Mouse (Mus musculus): ENCODE data around the gene Sorbs1. TPM values are rescaled to one million over a fixed set of nuclear protein-coding genes. Genes with fewer than 3 reads are reported as not detected.

The Sorbs1 gene
- polyA plus RNA-seq, 1 experiment from 2014 or later, result 73.8 TPM

DNA sequence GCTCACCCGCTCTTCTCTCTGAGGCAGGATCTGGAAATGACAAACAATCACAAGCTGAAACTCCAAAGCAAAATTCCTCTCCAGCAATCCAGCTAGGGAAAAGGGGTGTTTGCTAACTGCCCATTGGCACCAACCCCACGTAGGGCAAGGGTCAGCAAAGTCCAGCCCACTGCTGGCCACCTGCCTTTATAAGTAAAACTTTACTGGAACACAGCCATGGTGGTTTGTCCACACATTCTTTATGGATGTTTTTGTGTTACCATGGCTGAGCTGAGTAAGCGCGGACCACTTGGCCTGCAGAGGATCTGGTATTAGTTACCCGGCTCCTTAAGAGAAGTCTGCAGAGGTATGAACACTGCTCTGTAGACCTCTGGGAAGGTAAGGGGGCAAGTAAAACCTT, 148.4 kb downstream of the Sorbs1 start:
- WGBS, result 84% methylated on average over 5 of the region's 5 CpGs
- no peak for TF ChIP-seq CTCF (IDR thresholded peaks at IDR 0.05; ENCODE audit: low read depth)
- H3K4me1 ChIP-seq (replicated peaks; ENCODE audit: control insufficient read depth, insufficient read depth, low read length), result peaks cover 13% of the 10 kb centered on the region
- no peak overlapping the region for H3K4me3 ChIP-seq (ENCODE audit: low read depth, low read length)
- H3K9ac ChIP-seq (ENCODE audit: low read depth, low read length), result no peak overlapping the region
- no peak overlapping the region for H3K4me2 ChIP-seq (replicated peaks; ENCODE audit: low read depth)
- ATAC-seq, result no peak
- H3K36me3 ChIP-seq (ENCODE audit: control insufficient read depth, insufficient read depth), result peaks cover 31% of the 10 kb centered on the region
- no peak overlapping the region for H3K27ac ChIP-seq (ENCODE audit: low read depth, low read length)
- no peaks in the 10 kb centered on the region for H3K27me3 ChIP-seq (replicated peaks; ENCODE audit: control insufficient read depth, insufficient read depth, low read length)
- H3K9me3 ChIP-seq (ENCODE audit: control insufficient read depth), result no peaks in the 10 kb centered on the region

DNA sequence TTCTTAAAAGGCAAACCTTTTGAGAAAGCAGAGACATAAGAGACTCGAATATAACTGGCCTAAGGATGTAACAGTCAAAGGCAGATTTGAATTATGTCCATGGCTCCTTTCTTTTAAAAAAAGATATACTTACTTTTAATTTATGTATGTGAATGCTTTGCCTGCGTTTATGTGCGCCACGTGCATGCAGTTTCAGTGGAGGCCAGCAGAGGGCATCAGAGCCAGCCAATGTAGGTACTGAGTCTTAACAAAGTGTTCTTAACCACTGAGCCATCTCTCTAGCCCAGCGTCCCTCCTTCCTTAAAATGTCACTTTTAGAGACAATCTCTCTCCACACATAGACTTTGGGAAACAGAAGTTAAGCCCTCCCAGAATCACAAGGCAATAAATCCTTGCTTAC, 150.1 kb downstream of the Sorbs1 start:
- TF ChIP-seq CTCF (IDR thresholded peaks at IDR 0.05; ENCODE audit: low read depth), result peak; percentile 56
- Histone ChIP-seq H3K4me1 (replicated peaks; ENCODE audit: control insufficient read depth, insufficient read depth, low read length) (peaks cover 1% of the 10 kb centered on the region; the same call in 1 of the 2 replicates), H3K4me3 (ENCODE audit: low read depth, low read length) (no peak overlapping the region), H3K9ac (ENCODE audit: low read depth, low read length) (no peak overlapping the region), H3K27ac (ENCODE audit: low read depth, low read length) (no peak overlapping the region), H3K27me3 (replicated peaks; ENCODE audit: control insufficient read depth, insufficient read depth, low read length) (no peaks in the 10 kb centered on the region), H3K36me3 (ENCODE audit: control insufficient read depth, insufficient read depth) (peaks cover 27% of the 10 kb centered on the region), H3K4me2 (replicated peaks; ENCODE audit: low read depth) (no peak overlapping the region), H3K9me3 (ENCODE audit: control insufficient read depth) (no peaks in the 10 kb centered on the region)
- 96% methylated on average over 5 of the region's 5 CpGs for WGBS
- no peak for ATAC-seq

DNA sequence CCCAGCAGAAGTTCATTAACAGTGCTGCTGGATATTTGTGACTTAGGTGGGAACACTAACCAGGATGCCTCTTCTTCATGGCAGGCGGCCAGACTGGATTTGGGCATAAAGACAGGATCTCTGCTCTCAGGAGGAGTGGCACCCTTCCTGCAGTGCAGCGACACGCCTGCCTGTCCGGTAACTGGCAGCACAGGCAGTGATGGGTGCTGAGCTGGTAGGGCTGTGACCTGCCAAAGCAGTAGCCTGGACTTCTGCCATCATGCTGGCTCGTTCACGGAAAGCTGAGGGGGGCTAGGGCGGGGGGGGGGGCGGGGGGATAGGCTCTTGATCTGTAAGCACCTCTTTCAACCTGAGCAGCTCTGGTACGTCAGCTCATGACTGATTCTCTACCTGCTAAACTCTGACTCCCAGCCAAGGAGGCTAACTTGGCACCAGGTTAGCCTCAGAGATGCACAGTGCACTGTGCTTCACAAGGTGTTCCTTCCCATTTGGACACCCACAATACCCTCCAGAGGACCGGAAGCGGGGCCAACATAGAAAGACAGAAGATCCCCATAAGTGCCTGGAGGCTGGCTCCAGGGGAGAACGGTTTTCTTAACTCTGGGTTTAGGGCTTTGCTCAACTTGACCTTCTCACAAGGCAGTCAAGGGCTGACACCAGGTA, 151.2 kb downstream of the Sorbs1 start:
- H3K4me1 ChIP-seq (replicated peaks; ENCODE audit: control insufficient read depth, insufficient read depth, low read length), result no peaks in the 10 kb centered on the region; the same call in 1 of the 2 replicates
- no peaks in the 10 kb centered on the region for H3K9me3 ChIP-seq (ENCODE audit: control insufficient read depth)
- H3K4me3 ChIP-seq (ENCODE audit: low read depth, low read length), result no peak overlapping the region
- H3K36me3 ChIP-seq (ENCODE audit: control insufficient read depth, insufficient read depth), result peaks cover 27% of the 10 kb centered on the region
- TF ChIP-seq CTCF (IDR thresholded peaks at IDR 0.05; ENCODE audit: low read depth), result no peak
- H3K27me3 ChIP-seq (replicated peaks; ENCODE audit: control insufficient read depth, insufficient read depth, low read length), result no peaks in the 10 kb centered on the region
- no peak for ATAC-seq
- no peak overlapping the region for H3K9ac ChIP-seq (ENCODE audit: low read depth, low read length)
- no peak overlapping the region for H3K27ac ChIP-seq (ENCODE audit: low read depth, low read length)
- no peak overlapping the region for H3K4me2 ChIP-seq (replicated peaks; ENCODE audit: low read depth)
- 72% methylated on average over 12 of the region's 12 CpGs for WGBS

DNA sequence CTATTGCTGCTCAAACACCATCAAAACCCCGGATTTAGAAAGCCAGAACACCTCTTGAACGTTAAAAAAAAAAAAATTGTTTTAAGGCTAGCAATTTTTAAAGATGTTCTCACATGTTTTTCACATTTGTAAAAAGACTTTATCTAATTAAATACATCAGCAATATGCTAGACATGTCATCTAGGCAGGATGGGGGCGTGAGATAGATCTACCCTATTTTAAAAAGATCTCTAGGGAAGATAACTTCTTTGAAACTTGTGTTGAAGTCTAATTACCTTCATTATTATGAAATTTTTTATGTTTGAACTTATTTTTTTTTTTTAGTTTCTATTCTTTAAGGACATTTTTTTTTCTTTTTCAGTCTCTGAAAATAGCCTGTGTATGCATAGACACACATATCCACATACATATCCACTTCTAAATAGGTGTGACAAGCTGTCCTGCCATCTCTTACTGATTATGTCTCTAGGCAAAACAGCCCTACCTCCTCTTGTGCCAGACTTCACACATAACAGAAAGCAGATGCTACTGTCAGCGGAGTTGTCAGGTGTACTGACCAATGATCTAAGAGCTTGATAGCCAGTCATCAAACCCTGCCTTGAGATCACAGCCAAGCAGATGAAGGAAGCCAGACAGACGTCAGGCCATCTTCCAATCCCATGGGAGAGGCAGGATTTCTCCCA, 153.7 kb downstream of the Sorbs1 start:
- H3K27ac ChIP-seq (ENCODE audit: low read depth, low read length), result no peak overlapping the region
- no peaks in the 10 kb centered on the region for H3K27me3 ChIP-seq (replicated peaks; ENCODE audit: control insufficient read depth, insufficient read depth, low read length)
- TF ChIP-seq CTCF (IDR thresholded peaks at IDR 0.05; ENCODE audit: low read depth), result no peak
- WGBS, result 82% methylated on average over 5 of the region's 5 CpGs
- H3K9ac ChIP-seq (ENCODE audit: low read depth, low read length), result no peak overlapping the region
- ATAC-seq, result no peak
- no peaks in the 10 kb centered on the region for H3K4me1 ChIP-seq (replicated peaks; ENCODE audit: control insufficient read depth, insufficient read depth, low read length)
- H3K9me3 ChIP-seq (ENCODE audit: control insufficient read depth), result no peaks in the 10 kb centered on the region
- peaks cover 25% of the 10 kb centered on the region for H3K36me3 ChIP-seq (ENCODE audit: control insufficient read depth, insufficient read depth)
- H3K4me2 ChIP-seq (replicated peaks; ENCODE audit: low read depth), result no peak overlapping the region
- H3K4me3 ChIP-seq (ENCODE audit: low read depth, low read length), result no peak overlapping the region

DNA sequence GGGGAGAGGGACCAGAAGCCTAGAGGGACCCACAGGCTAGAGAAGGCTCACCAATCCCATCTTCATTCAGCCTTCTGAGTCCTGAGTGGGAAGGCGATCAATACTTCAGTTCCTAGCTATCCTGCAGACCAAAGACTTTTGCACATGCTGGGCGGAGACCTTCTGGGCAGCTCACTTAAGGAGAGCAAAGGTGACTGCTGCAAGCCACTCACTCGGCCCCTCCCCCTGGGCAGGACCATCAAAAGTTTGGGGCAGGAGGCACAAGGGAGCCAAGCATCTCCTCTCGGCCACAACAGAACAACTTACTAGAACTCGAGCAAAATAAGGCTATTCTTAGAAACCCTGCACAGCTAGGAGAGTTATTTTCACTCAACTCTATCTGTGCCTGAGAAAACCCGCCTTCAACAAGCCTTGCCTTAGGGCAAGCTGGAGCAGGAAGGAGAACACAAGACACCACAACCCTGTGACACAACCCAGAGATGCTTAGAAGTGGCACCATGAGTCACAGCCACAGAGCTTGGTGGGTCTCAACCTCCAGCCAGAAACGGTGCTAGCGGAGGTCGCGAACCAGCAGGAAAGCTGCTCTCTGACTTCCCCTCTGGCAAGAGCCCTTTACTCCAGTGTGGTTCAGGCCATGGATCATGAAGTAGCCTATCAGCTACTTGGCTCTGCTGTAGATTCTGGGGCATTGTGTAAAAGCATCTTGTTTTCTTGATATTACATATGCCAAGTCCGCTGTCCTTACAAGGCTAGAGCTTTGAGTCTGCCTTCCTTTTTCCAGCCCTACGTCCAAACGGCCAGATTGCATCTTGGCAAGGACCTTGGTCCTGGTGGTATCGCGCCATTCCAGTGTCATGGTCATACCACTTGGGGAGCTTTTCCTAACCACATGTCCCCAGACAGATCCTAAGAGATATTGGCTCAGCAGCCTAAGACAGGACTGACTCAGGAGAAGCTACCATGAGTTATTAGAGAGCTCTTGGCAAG, 156.8 kb downstream of the Sorbs1 start:
- Histone ChIP-seq H3K9me3 (ENCODE audit: control insufficient read depth) (no peaks in the 10 kb centered on the region), H3K27ac (ENCODE audit: low read depth, low read length) (peak overlapping the region; percentile 46; the same call in 1 of the 2 replicates), H3K4me2 (replicated peaks; ENCODE audit: low read depth) (peak overlapping the region; percentile 35; the same call in 1 of the 2 replicates), H3K9ac (ENCODE audit: low read depth, low read length) (no peak overlapping the region), H3K4me3 (ENCODE audit: low read depth, low read length) (no peak overlapping the region), H3K27me3 (replicated peaks; ENCODE audit: control insufficient read depth, insufficient read depth, low read length) (no peaks in the 10 kb centered on the region), H3K36me3 (ENCODE audit: control insufficient read depth, insufficient read depth) (peaks cover 3% of the 10 kb centered on the region; the same call in 1 of the 2 replicates), H3K4me1 (replicated peaks; ENCODE audit: control insufficient read depth, insufficient read depth, low read length) (no peaks in the 10 kb centered on the region)
- 75% methylated on average over 15 of the region's 15 CpGs for WGBS
- ATAC-seq, result 0 out of 2 replicates have a peak, but pooled peaks have one; percentile 45
- TF ChIP-seq CTCF (IDR thresholded peaks at IDR 0.05; ENCODE audit: low read depth), result no peak

Data from intestine, postnatal 0 days (tissue).